Mouse (Mus musculus): ENCODE measurements around the gene Nfxl1.
"Not testable (repeated sequence)": the region's sequence is repeated elsewhere in the genome, so short reads cannot be mapped to it uniquely, and the experiment has no call there.

Nfxl1 gene

GRCm38 (mm10) chr5:72559544-72560049 lies at the start of gene Nfxl1:
Gene Nfxl1 (minus strand): TSS chr5:72559684.
- DNase-seq (ENCODE audit: low spot score), result peak; percentile 98

GRCm38 (mm10) chr5:72603138-72603537 lies 43.7 kb upstream of the Nfxl1 start:
- DNase-seq (ENCODE audit: low spot score), result no peak

GRCm38 (mm10) chr5:72601006-72601405 lies 41.5 kb upstream of the Nfxl1 start:
- peak; percentile 27 for DNase-seq (ENCODE audit: low spot score)

GRCm38 (mm10) chr5:72587192-72587681 lies 27.8 kb upstream of the Nfxl1 start, which contains the start of gene Gm5868:
Gene Gm5868 (minus strand): TSS chr5:72587551.
- DNase-seq (ENCODE audit: low spot score), result no peak

- DNase-seq (ENCODE audit: low spot score), result not testable (repeated sequence)
Observed at GRCm38 (mm10) chr5:72586667-72587191, 27.2 kb upstream of the Nfxl1 start.

- DNase-seq (ENCODE audit: low spot score), result not testable (repeated sequence)
Observed at GRCm38 (mm10) chr5:72586122-72586521, 26.6 kb upstream of the Nfxl1 start.

- not testable (repeated sequence) for DNase-seq (ENCODE audit: low spot score)
Observed at GRCm38 (mm10) chr5:72580970-72581332, 21.5 kb upstream of the Nfxl1 start, which contains the start of gene Zar1. Gene Zar1 (minus strand): TSS chr5:72581254.

GRCm38 (mm10) chr5:72580088-72580969 lies 20.8 kb upstream of the Nfxl1 start:
- not testable (repeated sequence) for DNase-seq (ENCODE audit: low spot score)

GRCm38 (mm10) chr5:72579599-72579998 lies 20.1 kb upstream of the Nfxl1 start:
- DNase-seq (ENCODE audit: low spot score), result not testable (repeated sequence)

GRCm38 (mm10) chr5:72565621-72566020 lies 6.1 kb upstream of the Nfxl1 start:
- DNase-seq (ENCODE audit: low spot score), result no peak

GRCm38 (mm10) chr5:72563183-72563582 lies 3.7 kb upstream of the Nfxl1 start:
- not testable (repeated sequence) for DNase-seq (ENCODE audit: low spot score)

- peak; percentile 36 for DNase-seq (ENCODE audit: low spot score)
Observed at GRCm38 (mm10) chr5:72560976-72561628, 1.6 kb upstream of the Nfxl1 start.

- DNase-seq (ENCODE audit: low spot score), result peak; percentile 23
Observed at GRCm38 (mm10) chr5:72558716-72559526, 563 bp downstream of the Nfxl1 start.

- DNase-seq (ENCODE audit: low spot score), result no peak
Observed at GRCm38 (mm10) chr5:72556245-72556644, 3.2 kb downstream of the Nfxl1 start.

GRCm38 (mm10) chr5:72551209-72551608 lies 8.3 kb downstream of the Nfxl1 start:
- no peak for DNase-seq (ENCODE audit: low spot score)

GRCm38 (mm10) chr5:72528896-72529295 lies 30.6 kb downstream of the Nfxl1 start:
- DNase-seq (ENCODE audit: low spot score), result no peak

GRCm38 (mm10) chr5:72513808-72514207 lies 45.7 kb downstream of the Nfxl1 start:
- DNase-seq (ENCODE audit: low spot score), result no peak

- no peak for DNase-seq (ENCODE audit: low spot score)
Observed at GRCm38 (mm10) chr5:72505740-72506139, 53.7 kb downstream of the Nfxl1 start.

- DNase-seq (ENCODE audit: low spot score), result no peak
Observed at GRCm38 (mm10) chr5:72503531-72504523, 55.7 kb downstream of the Nfxl1 start, which contains the start of gene Corin. Gene Corin (minus strand): TSS chr5:72504473.

- no peak for DNase-seq (ENCODE audit: low spot score)
Observed at GRCm38 (mm10) chr5:72502778-72503177, 56.7 kb downstream of the Nfxl1 start.
